Mouse (Mus musculus) bone marrow macrophage, adult 2 months (primary cell): ENCODE measurements around the gene 4930447C04Rik. TPM values are rescaled to one million over a fixed set of nuclear protein-coding genes. Genes with fewer than 3 reads are reported as not detected.

Experiments
- H3K27ac ChIP-seq: 2 replicates; pipeline ENCODE4 v1.5.1; 2012; ENCODE audit warnings: low read depth, low read length; ENCODE audit not compliant: insufficient read depth
- H3K4me1 ChIP-seq: 2 replicates; pipeline ENCODE4 v1.6.1; 2012; ENCODE audit warnings: low read length; ENCODE audit not compliant: control insufficient read depth, insufficient read depth
- H3K4me3 ChIP-seq: 2 replicates; pipeline ENCODE4 v1.5.1; 2012; ENCODE audit warnings: mild to moderate bottlenecking, low read length, moderate library complexity; ENCODE audit not compliant: insufficient read depth
- CTCF ChIP-seq: IDR thresholded peaks from 2 replicates; pipeline ENCODE4 v1.5.1; 2012; ENCODE audit warnings: low read depth, mild to moderate bottlenecking, low read length, moderate library complexity
- POLR2A ChIP-seq: IDR thresholded peaks from 2 replicates; pipeline ENCODE4 v1.6.1; 2012; ENCODE audit warnings: mild to moderate bottlenecking, low read depth, low read length, borderline replicate concordance
- polyA plus RNA-seq: library from polyadenylated mRNA; stranded (reverse); fragments of >200 nt; gene quantifications from 2 replicates; pipeline ENCODE4 v1.2.4, GENCODE M21; 2012; ENCODE audit not compliant: missing spikeins, insufficient read depth, insufficient read length

The 4930447C04Rik gene
- polyA plus RNA-seq, 1 experiment: not detected

GRCm38 (mm10) chr12:72962761-72963160 lies 22.2 kb upstream of the 4930447C04Rik start:
- no peak overlapping the region for H3K27ac ChIP-seq
- TF ChIP-seq CTCF (no peak), POLR2A (no peak)
- no peak overlapping the region for H3K4me3 ChIP-seq
- H3K4me1 ChIP-seq: no peaks in the 10 kb centered on the region

GRCm38 (mm10) chr12:72958446-72958845 lies 17.9 kb upstream of the 4930447C04Rik start:
- TF ChIP-seq CTCF (no peak), POLR2A (no peak)
- Histone ChIP-seq H3K27ac (no peak overlapping the region), H3K4me3 (no peak overlapping the region), H3K4me1 (peaks cover 2% of the 10 kb centered on the region; the same call in 1 of the 2 replicates)

GRCm38 (mm10) chr12:72957829-72958424 lies 17.4 kb upstream of the 4930447C04Rik start:
- no peak overlapping the region for H3K27ac ChIP-seq
- no peak overlapping the region for H3K4me3 ChIP-seq
- peaks cover 2% of the 10 kb centered on the region; the same call in 1 of the 2 replicates for H3K4me1 ChIP-seq
- TF ChIP-seq CTCF (no peak), POLR2A (no peak)

GRCm38 (mm10) chr12:72954906-72955305 lies 14.3 kb upstream of the 4930447C04Rik start:
- H3K4me3 ChIP-seq: no peak overlapping the region
- TF ChIP-seq CTCF (no peak), POLR2A (no peak)
- peaks cover 2% of the 10 kb centered on the region; the same call in 1 of the 2 replicates for H3K4me1 ChIP-seq
- H3K27ac ChIP-seq: no peak overlapping the region

- H3K27ac ChIP-seq: no peak overlapping the region
- H3K4me1 ChIP-seq: peaks cover 2% of the 10 kb centered on the region; the same call in 1 of the 2 replicates
- H3K4me3 ChIP-seq: no peak overlapping the region
- TF ChIP-seq CTCF (no peak), POLR2A (no peak)
These were observed 13.3 kb upstream of the 4930447C04Rik start for GRCm38 (mm10) chr12:72953858-72954257.

- peaks cover 2% of the 10 kb centered on the region; the same call in 1 of the 2 replicates for H3K4me1 ChIP-seq
- H3K4me3 ChIP-seq: no peak overlapping the region
- no peak overlapping the region for H3K27ac ChIP-seq
- TF ChIP-seq CTCF (no peak), POLR2A (no peak)
These were observed 12.5 kb upstream of the 4930447C04Rik start for GRCm38 (mm10) chr12:72953089-72953488.

- Histone ChIP-seq H3K4me1 (no peaks in the 10 kb centered on the region), H3K27ac (no peak overlapping the region), H3K4me3 (no peak overlapping the region)
- no peak for TF ChIP-seq POLR2A
- no peak for TF ChIP-seq CTCF
These were observed 6.8 kb upstream of the 4930447C04Rik start for GRCm38 (mm10) chr12:72947335-72947734.

GRCm38 (mm10) chr12:72946805-72947204 lies 6.2 kb upstream of the 4930447C04Rik start:
- H3K4me3 ChIP-seq: no peak overlapping the region
- no peaks in the 10 kb centered on the region for H3K4me1 ChIP-seq
- TF ChIP-seq CTCF: no peak
- no peak for TF ChIP-seq POLR2A
- H3K27ac ChIP-seq: no peak overlapping the region

GRCm38 (mm10) chr12:72946064-72946395 lies 5.5 kb upstream of the 4930447C04Rik start:
- Histone ChIP-seq H3K4me1 (no peaks in the 10 kb centered on the region), H3K27ac (no peak overlapping the region), H3K4me3 (no peak overlapping the region)
- TF ChIP-seq POLR2A (no peak), CTCF (no peak)

GRCm38 (mm10) chr12:72945301-72946063 lies 4.9 kb upstream of the 4930447C04Rik start:
- Histone ChIP-seq H3K27ac (no peak overlapping the region), H3K4me1 (no peaks in the 10 kb centered on the region), H3K4me3 (no peak overlapping the region)
- no peak for TF ChIP-seq POLR2A
- TF ChIP-seq CTCF: no peak
